Mouse (Mus musculus) CH12.LX (cell line): Measurements from ENCODE around the gene Gm26741. TPM values are rescaled to one million over a fixed set of nuclear protein-coding genes. Genes with fewer than 3 reads are reported as not detected.

ENCODE experiments used
- DNase-seq: peaks from one replicate; pipeline ENCODE4 v3.0.0-alpha.2; 2013; ENCODE audit errors: extremely low read depth
- H3K27ac ChIP-seq: 2 replicates; pipeline ENCODE4 v1.5.1; 2012; ENCODE audit warnings: low read depth, mild to moderate bottlenecking, control low read depth, moderate library complexity; ENCODE audit not compliant: insufficient read depth
- H3K27me3 ChIP-seq: replicated peaks from 2 replicates; pipeline ENCODE3; 2012; ENCODE audit warnings: inconsistent platforms
- H3K36me3 ChIP-seq, 2 experiments: replicated peaks in 1 of 2; 2 replicates each; pipeline versions ENCODE3 to v1.6.1; 2012; ENCODE audit warnings: inconsistent platforms in 1 of 2, low read length in 1 of 2, mild to moderate bottlenecking in 1 of 2, mixed read lengths in 1 of 2, moderate library complexity in 1 of 2; ENCODE audit not compliant: control insufficient read depth in 1 of 2, insufficient read depth in 1 of 2
- H3K4me1 ChIP-seq, 2 experiments: 2 replicates each; pipeline ENCODE4 v1.6.1; 2012; ENCODE audit warnings: inconsistent platforms in 1 of 2, moderate library complexity in 1 of 2; ENCODE audit not compliant: insufficient read depth in 2 of 2, control insufficient read depth in 1 of 2
- H3K4me2 ChIP-seq: 2 replicates; pipeline ENCODE4 v1.6.1; 2012; ENCODE audit warnings: low read depth, mild to moderate bottlenecking, control low read depth; ENCODE audit not compliant: poor library complexity, insufficient read depth, severe bottlenecking
- H3K4me3 ChIP-seq, 3 experiments: fragments of 150-350 bp in 1 of 3; sonication (generic) in 1 of 3; replicated peaks in 1 of 3; 2 replicates each; pipeline versions ENCODE3 to v1.5.1; 2011 to 2012; ENCODE audit warnings: low read depth in 2 of 3, low read length in 2 of 3, mild to moderate bottlenecking in 2 of 3, moderate library complexity in 2 of 3, control low read depth in 1 of 3, improper control_type of control experiment in 1 of 3, inconsistent platforms in 1 of 3, mixed read lengths in 1 of 3; ENCODE audit not compliant: poor library complexity in 1 of 3
- H3K79me2 ChIP-seq: replicated peaks from 2 replicates; pipeline ENCODE4 v1.6.1; 2012; ENCODE audit warnings: mild to moderate bottlenecking, moderate library complexity; ENCODE audit not compliant: control insufficient read depth, poor library complexity, insufficient read depth, severe bottlenecking; ENCODE audit errors: extremely low read depth
- H3K9ac ChIP-seq: 2 replicates; pipeline ENCODE4 v1.6.1; 2012; ENCODE audit warnings: low read depth, mild to moderate bottlenecking, control low read depth, moderate library complexity; ENCODE audit not compliant: insufficient read depth
- H3K9me3 ChIP-seq: replicated peaks from 2 replicates; pipeline ENCODE3; 2012; ENCODE audit warnings: low read length, inconsistent platforms, mixed read lengths
- BHLHE40 ChIP-seq: IDR thresholded peaks from 2 replicates; pipeline ENCODE4 v1.6.1; 2011; ENCODE audit warnings: mild to moderate bottlenecking, low read depth, low read length, improper control_type of control experiment
- CHD1 ChIP-seq: IDR thresholded peaks from 2 replicates; pipeline ENCODE4 v1.6.1; 2012; ENCODE audit warnings: low read depth, low read length, improper control_type of control experiment, inconsistent platforms
- CHD2 ChIP-seq: IDR thresholded peaks from 2 replicates; pipeline ENCODE4 v1.6.1; 2011; ENCODE audit warnings: low read length, improper control_type of control experiment
- EP300 ChIP-seq: IDR thresholded peaks from 2 replicates; pipeline ENCODE4 v1.6.1; 2011; ENCODE audit warnings: low read length, improper control_type of control experiment
- HCFC1 ChIP-seq: IDR thresholded peaks from 2 replicates; pipeline ENCODE4 v1.6.1; 2012; ENCODE audit warnings: low read depth, mild to moderate bottlenecking, inconsistent platforms, low read length, improper control_type of control experiment
- JUND ChIP-seq: conservative IDR thresholded peaks from 2 replicates; pipeline ENCODE4 v1.6.1; 2011; ENCODE audit warnings: low read depth, low read length, improper control_type of control experiment
- KAT2A ChIP-seq: IDR thresholded peaks from 2 replicates; pipeline ENCODE4 v1.6.1; 2012; ENCODE audit warnings: low read length, improper control_type of control experiment, inconsistent platforms; ENCODE audit not compliant: insufficient replicate concordance
- MAFK ChIP-seq: IDR thresholded peaks from 2 replicates; pipeline ENCODE4 v1.6.1; 2011; ENCODE audit warnings: low read length, improper control_type of control experiment; ENCODE audit not compliant: insufficient replicate concordance
- MXI1 ChIP-seq: IDR thresholded peaks from 2 replicates; pipeline ENCODE4 v1.6.1; 2011; ENCODE audit warnings: mild to moderate bottlenecking, low read depth, low read length, improper control_type of control experiment
- NELFE ChIP-seq: IDR thresholded peaks from 2 replicates; pipeline ENCODE4 v1.6.1; 2011; ENCODE audit warnings: low read depth, low read length, improper control_type of control experiment
- NRF1 ChIP-seq: IDR thresholded peaks from 2 replicates; pipeline ENCODE4 v1.6.1; 2014; ENCODE audit warnings: low read depth, mild to moderate bottlenecking, inconsistent platforms, low read length, improper control_type of control experiment, moderate library complexity
- PAX5 ChIP-seq: IDR thresholded peaks from 2 replicates; pipeline ENCODE4 v1.6.1; 2012; ENCODE audit warnings: low read length, inconsistent platforms, mixed read lengths
- POLR2A ChIP-seq: IDR thresholded peaks from 2 replicates; pipeline ENCODE4 v1.6.1; 2011; ENCODE audit warnings: low read depth, mild to moderate bottlenecking, improper control_type of control experiment, low read length
- RAD21 ChIP-seq: IDR thresholded peaks from 2 replicates; pipeline ENCODE4 v1.6.1; 2011; ENCODE audit warnings: low read depth, mild to moderate bottlenecking, low read length, improper control_type of control experiment, moderate library complexity
- RCOR1 ChIP-seq: conservative IDR thresholded peaks from 2 replicates; pipeline ENCODE4 v1.6.1; 2012; ENCODE audit warnings: low read depth, mild to moderate bottlenecking, inconsistent platforms, low read length, improper control_type of control experiment
- SIN3A ChIP-seq: IDR thresholded peaks from 2 replicates; pipeline ENCODE4 v1.6.1; 2012; ENCODE audit warnings: low read length, improper control_type of control experiment, inconsistent platforms
- UBTF ChIP-seq: IDR thresholded peaks from 2 replicates; pipeline ENCODE4 v1.6.1; 2012; ENCODE audit warnings: low read depth, mild to moderate bottlenecking, inconsistent platforms, low read length, improper control_type of control experiment, moderate library complexity
- ZMIZ1 ChIP-seq: IDR thresholded peaks from 2 replicates; pipeline ENCODE4 v1.6.1; 2012; ENCODE audit warnings: low read depth, mild to moderate bottlenecking, inconsistent platforms, low read length, improper control_type of control experiment
- ZNF384 ChIP-seq: IDR thresholded peaks from 2 replicates; pipeline ENCODE4 v1.6.1; 2012; ENCODE audit warnings: low read depth, low read length, improper control_type of control experiment, inconsistent platforms
- dilution Hi-C: fragments of 300-500 bp; cut with MboI; formaldehyde crosslinking; loops from 2 replicates; pipeline ENCODE4 v1.14.3; 2020; ENCODE audit warnings: low sequenced_read_pairs; ENCODE audit not compliant: extremely low pct_unique_long_range_greater_than_20kb, extremely low pct_ligation_motif_present
- in situ Hi-C: fragments of 300-500 bp; cut with MboI; formaldehyde crosslinking; loops from 3 replicates; pipeline ENCODE4 v1.14.3; 2019; ENCODE audit warnings: low sequenced_read_pairs, low pct_ligation_motif_present, low pct_unique_long_range_greater_than_20kb, mixed read lengths
- polyA plus RNA-seq: library from polyadenylated mRNA; unstranded; fragments of >175 nt; gene quantifications from 2 replicates; pipeline ENCODE4 v1.2.1, GENCODE M21; 2012; ENCODE audit warnings: low read depth; ENCODE audit not compliant: insufficient read length
- total RNA-seq, 2 experiments: library from RNA; depleted of rRNA; stranded (reverse); fragments of 300-350 nt in 1 of 2; fragments of >200 nt in 1 of 2; gene quantifications; 2 replicates each; pipeline ENCODE4 v1.2.3; 2012 to 2014

Gm26741 gene
- total and polyA plus RNA-seq, 3 experiments = not detected

DNA sequence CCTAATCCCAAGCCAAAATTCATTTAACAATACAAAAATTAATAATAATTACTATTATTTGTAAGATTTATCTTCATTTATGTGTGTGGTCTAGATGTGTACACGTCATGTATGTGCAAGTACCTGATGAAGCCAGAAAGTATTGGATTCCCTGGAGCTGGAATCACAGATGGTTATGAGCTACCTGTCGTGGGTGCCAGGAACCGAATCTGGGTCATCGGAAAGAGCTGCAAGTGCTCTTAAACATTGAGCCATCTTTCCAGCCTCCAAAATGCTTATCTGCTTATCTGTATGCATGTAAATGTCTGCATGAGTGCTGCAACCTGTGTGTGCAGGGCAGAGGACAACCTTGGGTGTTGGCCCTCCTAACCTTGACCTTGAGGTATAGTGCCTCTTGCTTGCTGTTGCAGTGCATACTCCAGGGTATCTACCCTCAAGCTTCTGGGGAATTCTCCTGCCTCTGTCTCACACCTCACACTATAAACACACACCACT is 1.7 kb downstream of the Gm26741 start:
- dilution Hi-C loops (no loop called here), in situ Hi-C loops (no loop called here)
- Histone ChIP-seq H3K36me3 (peaks cover 8 to 47% of the 10 kb centered on the region in 2 experiments), H3K79me2 (no peaks in the 10 kb centered on the region; the same call in 1 of the 2 replicates), H3K9ac (no peak overlapping the region), H3K27ac (no peak overlapping the region), H3K4me3 (no peak overlapping the region)
- no peak for TF ChIP-seq RCOR1
- TF ChIP-seq MXI1 = no peak
- no peak for TF ChIP-seq NRF1
- TF ChIP-seq POLR2A = no peak
- no peak for TF ChIP-seq EP300
- no peak for TF ChIP-seq SIN3A
- TF ChIP-seq BHLHE40 = no peak
- TF ChIP-seq CHD1 = no peak
- no peak for TF ChIP-seq JUND
- TF ChIP-seq NELFE = no peak
- no peak for TF ChIP-seq MAFK
- TF ChIP-seq RAD21 = no peak
- TF ChIP-seq, all 38 proteins: peak for 0
- no peaks in the 10 kb centered on the region for H3K27me3 ChIP-seq
- H3K9me3 ChIP-seq = no peaks in the 10 kb centered on the region
- peaks cover 0 to 6% of the 10 kb centered on the region in 2 experiments; a peak in 2 of 4 replicates for H3K4me1 ChIP-seq
- H3K4me2 ChIP-seq = no peak overlapping the region
- DNase-seq = no peak

GRCm38 (mm10) chr10:52360862-52361609 is 2.5 kb downstream of the Gm26741 start:
- Histone ChIP-seq H3K4me1 (peaks cover 0 to 6% of the 10 kb centered on the region in 2 experiments; a peak in 2 of 4 replicates), H3K9ac (no peak overlapping the region), H3K4me2 (no peak overlapping the region), H3K27me3 (no peaks in the 10 kb centered on the region), H3K36me3 (peaks cover 2 to 39% of the 10 kb centered on the region in 2 experiments), H3K9me3 (no peaks in the 10 kb centered on the region), H3K79me2 (no peaks in the 10 kb centered on the region; the same call in 1 of the 2 replicates), H3K27ac (no peak overlapping the region), H3K4me3 (no peak overlapping the region)
- DNase-seq = no peak
- in situ Hi-C loops (no loop called here), dilution Hi-C loops (no loop called here)
- TF ChIP-seq ZNF384 = no peak
- no peak for TF ChIP-seq KAT2A
- TF ChIP-seq NELFE = no peak
- TF ChIP-seq ZMIZ1 = no peak
- no peak for TF ChIP-seq UBTF
- no peak for TF ChIP-seq MXI1
- no peak for TF ChIP-seq RCOR1
- no peak for TF ChIP-seq POLR2A
- no peak for TF ChIP-seq PAX5
- no peak for TF ChIP-seq CHD2
- TF ChIP-seq HCFC1 = no peak
